Mouse (Mus musculus): ENCODE results near the gene Tubg2. TPM values are rescaled to one million over a fixed set of nuclear protein-coding genes. Genes with fewer than 3 reads are reported as not detected.
A peak's percentile ranks its signal among the peaks of the same experiment; 100 is the strongest.

Gene Tubg2
- polyA plus RNA-seq, 1 experiment from 2014 or later = 7.6 TPM

DNA sequence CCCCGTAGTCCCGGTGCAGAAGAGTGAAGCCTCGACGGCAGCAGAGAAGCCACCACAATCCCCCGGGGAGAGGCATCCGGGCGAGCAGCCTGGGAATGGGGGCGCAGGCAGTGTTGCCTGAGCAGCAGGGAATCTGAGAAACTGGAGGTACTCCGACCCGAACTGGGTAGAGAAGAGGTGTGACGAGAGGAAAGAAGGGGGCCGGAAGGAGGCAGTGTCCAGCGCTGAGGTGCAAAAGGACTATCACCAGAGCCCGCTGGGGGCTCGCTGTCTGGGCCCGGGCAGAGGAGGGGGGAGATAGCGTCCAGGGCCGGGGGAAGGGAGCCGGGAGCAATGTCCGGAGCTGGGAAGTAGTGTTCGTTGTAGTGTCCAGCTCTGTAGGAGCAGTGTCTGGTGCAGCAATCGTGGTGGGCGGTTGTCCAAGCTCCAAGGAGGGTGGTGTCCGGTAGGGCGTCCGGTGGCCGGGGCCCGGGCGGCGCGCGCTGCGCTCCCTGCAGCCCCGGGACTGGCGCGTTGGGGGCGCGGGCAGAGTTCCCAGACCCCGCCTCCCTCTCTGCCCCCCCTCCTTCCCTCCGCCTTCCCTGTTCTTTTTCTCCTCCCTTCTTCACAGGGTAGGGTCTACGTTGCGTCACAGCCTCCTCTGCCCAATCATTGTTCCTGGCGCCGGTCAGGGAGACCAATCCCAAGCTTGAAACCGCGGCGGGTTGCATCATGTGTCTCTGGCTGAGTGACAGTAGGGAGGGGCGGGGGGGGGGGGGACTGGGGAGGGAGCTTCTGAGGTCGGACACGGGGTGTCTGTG is 15.3 kb downstream of the Tubg2 start, which contains the start of gene Plekhh3:
Plekhh3 (minus strand) TSS at position 541 of the 800 bp plus-strand sequence.
- Histone ChIP-seq H3K36me3 (replicated peaks) (peaks cover 17% of the 10 kb centered on the region), H3K9ac (peak within 1 kb of the TSS; percentile 74), H3K9me3 (no peaks in the 10 kb centered on the region), H3K27ac (peak within 1 kb of the TSS; percentile 78), H3K27me3 (peaks cover 79% of the 10 kb centered on the region), H3K4me2 (peak within 1 kb of the TSS; percentile 89), H3K4me3 (replicated peaks) (peak within 1 kb of the TSS; percentile 67), H3K4me1 (peaks cover 68% of the 10 kb centered on the region)
- ATAC-seq (ENCODE audit: low FRiP score) = peak; percentile 96
- under 1% methylated on average over 49 of the region's 50 CpGs for WGBS

DNA sequence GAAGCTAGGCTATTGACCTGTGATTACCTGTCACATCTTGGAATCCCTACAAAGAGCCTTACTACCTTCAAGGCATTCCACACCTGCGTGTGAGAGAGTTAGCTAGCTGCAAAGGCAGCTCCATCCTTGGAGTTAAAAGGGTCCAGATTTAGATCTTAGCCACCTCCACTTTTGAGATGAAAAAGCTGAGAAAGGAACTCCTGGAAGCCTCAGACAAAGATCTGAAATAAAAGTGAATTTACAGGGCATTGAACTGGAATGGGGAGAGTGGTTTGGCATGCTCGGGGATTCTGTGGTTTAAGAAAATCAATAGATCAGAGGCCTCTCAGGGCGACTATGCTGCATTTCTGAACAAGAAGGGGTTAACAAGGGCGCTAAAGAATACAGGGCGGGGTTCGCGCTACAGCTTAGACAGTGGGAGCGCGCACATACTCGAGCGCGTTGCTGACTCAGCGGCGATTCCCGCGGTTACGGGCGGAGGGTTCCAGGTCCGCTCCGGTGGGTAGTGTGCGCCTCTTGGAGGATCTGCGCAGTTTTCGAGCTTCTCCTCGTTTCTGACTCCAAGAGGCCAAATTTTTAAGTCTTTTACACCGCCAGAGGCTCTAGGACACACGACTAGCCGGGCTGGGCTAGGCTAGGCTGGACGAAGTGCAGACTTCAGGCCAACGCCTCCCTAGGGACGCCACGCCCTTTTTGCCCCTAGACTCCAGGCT is 16.2 kb downstream of the Tubg2 start:
- H3K9me3 ChIP-seq = no peaks in the 10 kb centered on the region
- H3K27me3 ChIP-seq = peaks cover 79% of the 10 kb centered on the region
- ATAC-seq (ENCODE audit: low FRiP score) = peak; percentile 54
- WGBS = under 1% methylated on average over 31 of the region's 31 CpGs
- H3K9ac ChIP-seq = peak overlapping the region; percentile 56
- peak overlapping the region; percentile 89 for H3K4me2 ChIP-seq
- H3K27ac ChIP-seq = peak overlapping the region; percentile 78
- peaks cover 11% of the 10 kb centered on the region for H3K36me3 ChIP-seq (replicated peaks)
- H3K4me1 ChIP-seq = peaks cover 76% of the 10 kb centered on the region
- H3K4me3 ChIP-seq (replicated peaks) = peak overlapping the region; percentile 45

DNA sequence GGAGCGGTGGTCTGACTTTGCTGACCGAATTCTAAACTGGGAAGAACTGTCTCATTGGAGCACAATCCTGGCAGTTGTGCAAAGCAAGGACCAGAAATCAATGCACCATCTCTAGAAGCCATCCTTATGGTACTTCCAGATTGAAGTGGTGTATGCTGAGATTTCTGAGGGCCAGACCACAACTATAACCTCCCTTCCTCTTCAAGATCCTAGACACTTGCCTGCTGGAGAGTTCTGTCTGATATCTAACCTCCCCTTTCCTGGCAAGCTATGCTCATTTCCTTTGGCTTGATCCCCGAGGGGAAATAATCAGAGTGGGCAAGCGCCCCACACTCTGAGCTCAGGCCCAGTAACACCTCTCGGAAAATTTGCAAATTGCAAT is 16.7 kb downstream of the Tubg2 start:
- H3K36me3 ChIP-seq (replicated peaks) = peaks cover 6% of the 10 kb centered on the region
- WGBS = 12% methylated on average over 5 of the region's 5 CpGs

DNA sequence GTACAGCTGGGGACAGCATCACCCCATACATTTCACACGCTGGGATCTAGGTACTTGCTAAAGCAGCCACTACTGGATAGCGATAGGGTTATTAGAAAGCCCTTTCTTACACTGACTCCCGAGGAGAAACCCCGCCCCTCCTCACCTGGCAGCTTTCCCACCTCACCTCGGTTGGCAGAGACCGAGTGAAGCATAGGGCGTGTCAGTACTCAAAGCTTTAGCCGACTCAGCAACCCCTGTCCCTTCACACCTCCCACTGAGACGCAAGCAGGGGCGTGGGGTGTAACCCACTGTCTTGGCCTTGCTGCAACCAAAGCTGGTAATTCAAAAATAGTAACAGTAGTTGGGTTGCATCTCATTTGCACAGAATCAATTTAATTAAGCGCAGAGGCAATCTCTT is 17.4 kb downstream of the Tubg2 start:
- H3K4me2 ChIP-seq = peak overlapping the region; percentile 60
- no peak for ATAC-seq (ENCODE audit: low FRiP score)
- no peaks in the 10 kb centered on the region for H3K36me3 ChIP-seq (replicated peaks)
- WGBS = 8% methylated on average over 11 of the region's 11 CpGs
- H3K27ac ChIP-seq = no peak overlapping the region
- H3K9ac ChIP-seq = 0 out of 2 replicates have a peak overlapping the region, but pooled peaks have one; percentile 58
- H3K4me1 ChIP-seq = peaks cover 83% of the 10 kb centered on the region
- no peaks in the 10 kb centered on the region for H3K9me3 ChIP-seq
- peaks cover 79% of the 10 kb centered on the region for H3K27me3 ChIP-seq
- H3K4me3 ChIP-seq (replicated peaks) = peak overlapping the region; percentile 28; the same call in 1 of the 2 replicates

More for the DNA sequence above, 16.7 kb downstream of the Tubg2 start:
- H3K4me2 ChIP-seq = peak overlapping the region; percentile 89
- no peaks in the 10 kb centered on the region for H3K9me3 ChIP-seq
- H3K27ac ChIP-seq = peak overlapping the region; percentile 78
- peaks cover 82% of the 10 kb centered on the region for H3K4me1 ChIP-seq
- H3K9ac ChIP-seq = peak overlapping the region; percentile 56
- H3K27me3 ChIP-seq = peaks cover 79% of the 10 kb centered on the region
- peak overlapping the region; percentile 45 for H3K4me3 ChIP-seq (replicated peaks)
- no peak for ATAC-seq (ENCODE audit: low FRiP score)

DNA sequence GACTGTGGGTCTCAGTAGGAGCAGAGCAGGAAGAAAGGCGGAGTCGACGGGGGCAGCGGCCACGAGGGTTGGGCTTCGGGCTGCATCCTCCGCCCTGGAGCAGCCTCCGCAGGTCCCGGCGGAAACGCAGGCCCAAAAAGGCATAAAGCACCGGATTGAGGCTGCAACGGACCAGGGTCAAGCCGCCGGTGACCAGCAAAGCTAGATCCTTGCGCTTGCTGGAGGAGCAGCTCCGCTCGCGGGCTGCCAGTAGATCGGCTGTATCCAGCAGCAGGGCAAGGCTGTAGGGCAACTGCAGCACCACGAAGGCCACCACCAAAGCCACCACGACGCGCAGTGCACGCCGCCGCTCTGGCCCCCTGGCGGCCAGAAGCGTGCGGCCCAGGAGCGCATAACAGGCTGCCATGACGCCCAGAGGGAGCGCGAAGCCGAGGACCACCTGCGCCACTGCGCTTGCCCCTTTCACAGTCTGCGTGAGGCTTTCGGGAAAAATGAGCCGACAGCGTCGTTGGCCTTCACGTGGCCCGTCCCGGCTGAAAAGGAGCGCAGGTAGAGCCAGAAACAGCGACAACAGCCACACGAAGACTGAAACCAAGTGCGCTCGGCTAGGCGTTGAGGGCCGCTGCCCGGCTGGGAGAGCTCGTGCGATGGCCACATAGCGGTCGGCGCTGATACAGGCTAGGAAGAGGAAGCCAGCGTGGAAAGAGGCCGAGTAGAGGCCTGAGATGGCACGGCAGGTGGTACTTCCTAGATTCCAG is 18.1 kb downstream of the Tubg2 start:
- Histone ChIP-seq H3K9me3 (no peaks in the 10 kb centered on the region), H3K36me3 (replicated peaks) (no peaks in the 10 kb centered on the region), H3K9ac (peak overlapping the region; percentile 58), H3K4me3 (replicated peaks) (peak overlapping the region; percentile 28), H3K27me3 (peaks cover 79% of the 10 kb centered on the region), H3K4me2 (peak overlapping the region; percentile 60), H3K4me1 (peaks cover 78% of the 10 kb centered on the region), H3K27ac (no peak overlapping the region)
- WGBS = under 1% methylated on average over 61 of the region's 61 CpGs
- peak; percentile 58 for ATAC-seq (ENCODE audit: low FRiP score)

DNA sequence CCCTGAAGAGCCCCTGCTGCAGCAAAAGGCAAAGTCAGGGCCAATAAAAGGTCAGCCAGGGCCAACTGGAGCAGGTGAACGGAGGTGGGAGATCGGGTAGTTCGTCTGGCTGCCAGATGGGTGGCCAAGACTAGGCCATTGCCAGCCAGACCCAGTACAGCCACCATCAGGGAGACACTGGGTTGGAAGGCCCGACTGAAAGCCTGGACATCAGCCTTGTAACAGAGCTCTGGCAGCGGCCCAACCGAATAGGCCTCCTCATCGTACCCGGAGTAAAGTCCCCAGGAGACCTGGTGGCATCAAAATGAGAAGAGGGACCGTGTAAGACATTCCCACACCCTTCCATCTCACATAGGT is 18.7 kb downstream of the Tubg2 start:
- Histone ChIP-seq H3K27ac (no peak overlapping the region), H3K4me2 (peak overlapping the region; percentile 60), H3K4me3 (replicated peaks) (peak overlapping the region; percentile 28), H3K9me3 (no peaks in the 10 kb centered on the region), H3K36me3 (replicated peaks) (no peaks in the 10 kb centered on the region), H3K27me3 (peaks cover 79% of the 10 kb centered on the region), H3K9ac (0 out of 2 replicates have a peak overlapping the region, but pooled peaks have one; percentile 58), H3K4me1 (peaks cover 73% of the 10 kb centered on the region)
- WGBS = 31% methylated on average over 9 of the region's 9 CpGs
- no peak for ATAC-seq (ENCODE audit: low FRiP score)

DNA sequence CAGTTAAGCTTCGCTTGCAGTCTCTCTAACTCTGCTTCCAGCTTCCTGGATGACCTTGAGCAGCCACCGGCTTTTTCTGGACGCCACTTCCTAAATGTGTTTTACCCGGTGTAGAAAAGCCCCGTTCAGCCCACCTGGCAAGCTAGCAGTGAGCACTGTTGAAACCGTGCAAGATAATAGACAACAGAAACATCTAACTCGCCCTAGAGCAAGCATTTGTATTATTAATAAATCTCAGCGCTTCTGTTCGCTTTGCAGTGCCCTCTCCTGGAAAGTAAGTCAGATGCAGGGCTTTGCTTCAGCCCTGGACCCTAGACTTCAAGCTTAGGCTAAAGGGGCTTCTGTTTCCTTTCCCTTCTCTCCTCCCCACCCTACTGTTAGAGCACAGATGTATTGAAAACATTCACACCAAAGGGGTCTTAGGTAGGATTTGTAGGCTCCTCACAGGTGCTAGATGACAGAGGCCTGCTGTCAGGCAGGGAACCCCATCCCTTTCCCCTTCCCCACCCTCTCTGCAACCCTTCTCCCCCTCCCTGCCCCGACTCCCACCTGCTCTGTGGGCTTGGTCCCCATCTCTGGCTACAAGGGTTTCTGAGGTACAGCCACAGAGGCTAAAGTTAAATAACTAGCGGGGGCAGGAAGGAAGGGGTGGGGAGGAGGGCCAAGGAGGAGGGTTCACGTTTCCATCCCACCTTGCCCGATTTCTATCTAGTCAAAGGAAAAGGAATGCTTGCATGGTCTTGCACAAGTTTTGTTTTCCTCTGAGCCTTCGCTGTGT is 19.3 kb downstream of the Tubg2 start, which contains the start of gene Ccr10:
Ccr10 (minus strand) TSS at position 593 of the 778 bp plus-strand sequence.
- whole genome bisulfite sequencing = 21% methylated on average over 14 of the region's 14 CpGs
- no peak within 1 kb of the TSS for H3K27ac ChIP-seq
- ATAC-seq (ENCODE audit: low FRiP score) = no peak

DNA sequence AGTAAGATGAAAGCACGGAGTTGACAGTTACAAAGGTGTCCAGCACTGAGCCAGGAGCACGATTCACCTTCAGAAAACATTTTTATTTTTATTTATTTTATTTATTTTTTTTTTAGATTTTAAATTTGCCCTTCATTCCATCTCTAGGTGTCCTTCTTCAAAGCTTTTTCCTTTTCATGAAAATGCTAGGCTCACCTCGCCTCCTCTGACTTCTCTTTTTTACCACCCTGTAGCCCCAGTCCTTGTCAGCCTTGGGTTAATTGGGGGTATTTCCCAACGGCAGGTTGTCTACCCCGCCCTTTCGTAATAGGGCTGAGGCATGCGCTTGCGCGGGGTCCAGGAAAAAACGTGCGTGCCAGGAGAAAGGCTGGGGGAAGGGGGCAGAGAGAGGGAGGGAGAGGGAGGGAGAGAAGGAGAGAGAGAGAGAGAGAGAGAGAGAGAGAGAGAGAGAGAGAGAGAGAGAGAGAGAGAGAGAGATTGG is 20.0 kb downstream of the Tubg2 start:
- no peak for ATAC-seq (ENCODE audit: low FRiP score)
- Histone ChIP-seq H3K36me3 (replicated peaks) (no peaks in the 10 kb centered on the region), H3K4me2 (peak overlapping the region; percentile 58), H3K4me1 (peaks cover 60% of the 10 kb centered on the region), H3K9me3 (no peaks in the 10 kb centered on the region), H3K27ac (no peak overlapping the region), H3K4me3 (replicated peaks) (peak overlapping the region; percentile 36), H3K27me3 (peaks cover 77% of the 10 kb centered on the region), H3K9ac (peak overlapping the region; percentile 44)
- WGBS = 10% methylated on average over 11 of the region's 11 CpGs

More for the DNA sequence above, 19.3 kb downstream of the Tubg2 start, which contains the start of gene Ccr10:
- peaks cover 77% of the 10 kb centered on the region for H3K27me3 ChIP-seq
- H3K9ac ChIP-seq = peak within 1 kb of the TSS; percentile 44
- no peaks in the 10 kb centered on the region for H3K9me3 ChIP-seq
- H3K4me1 ChIP-seq = peaks cover 66% of the 10 kb centered on the region
- H3K36me3 ChIP-seq (replicated peaks) = no peaks in the 10 kb centered on the region
- H3K4me2 ChIP-seq = peak within 1 kb of the TSS; percentile 60
- peak within 1 kb of the TSS; percentile 36 for H3K4me3 ChIP-seq (replicated peaks)

DNA sequence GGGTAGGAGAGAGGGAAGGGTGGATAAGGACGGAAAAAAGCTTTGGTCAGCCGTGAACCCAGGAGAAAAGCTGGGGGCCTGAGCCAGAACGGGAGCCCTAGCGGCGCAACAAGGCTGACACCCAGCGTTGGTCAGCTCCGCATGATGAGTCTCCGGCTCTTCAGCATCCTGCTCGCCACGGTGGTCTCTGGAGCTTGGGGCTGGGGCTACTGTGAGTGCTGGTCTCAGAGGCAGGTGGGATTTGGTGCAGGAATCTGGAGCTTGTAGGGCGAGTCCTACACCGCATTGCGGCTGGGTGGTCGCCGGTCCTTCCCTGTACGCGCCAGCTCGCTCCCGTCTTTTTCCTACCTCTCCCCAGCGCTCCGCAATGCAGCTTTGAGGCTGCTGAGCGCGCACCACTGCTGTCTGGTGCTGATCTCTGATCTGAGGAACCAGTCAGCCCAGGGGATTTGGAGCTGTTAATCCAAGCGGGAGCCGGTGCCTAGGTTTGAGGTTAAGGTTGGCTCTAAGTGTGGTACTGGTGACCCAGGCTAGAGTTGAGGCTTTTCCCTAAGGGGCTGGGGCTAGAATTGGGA is 20.5 kb downstream of the Tubg2 start:
- no peak for ATAC-seq (ENCODE audit: low FRiP score)
- Histone ChIP-seq H3K9ac (peak overlapping the region; percentile 44), H3K27ac (no peak overlapping the region), H3K4me3 (replicated peaks) (peak overlapping the region; percentile 36), H3K9me3 (no peaks in the 10 kb centered on the region), H3K4me1 (peaks cover 57% of the 10 kb centered on the region), H3K27me3 (peaks cover 77% of the 10 kb centered on the region), H3K4me2 (peak overlapping the region; percentile 58), H3K36me3 (replicated peaks) (no peaks in the 10 kb centered on the region)
- under 1% methylated on average over 25 of the region's 25 CpGs for WGBS

DNA sequence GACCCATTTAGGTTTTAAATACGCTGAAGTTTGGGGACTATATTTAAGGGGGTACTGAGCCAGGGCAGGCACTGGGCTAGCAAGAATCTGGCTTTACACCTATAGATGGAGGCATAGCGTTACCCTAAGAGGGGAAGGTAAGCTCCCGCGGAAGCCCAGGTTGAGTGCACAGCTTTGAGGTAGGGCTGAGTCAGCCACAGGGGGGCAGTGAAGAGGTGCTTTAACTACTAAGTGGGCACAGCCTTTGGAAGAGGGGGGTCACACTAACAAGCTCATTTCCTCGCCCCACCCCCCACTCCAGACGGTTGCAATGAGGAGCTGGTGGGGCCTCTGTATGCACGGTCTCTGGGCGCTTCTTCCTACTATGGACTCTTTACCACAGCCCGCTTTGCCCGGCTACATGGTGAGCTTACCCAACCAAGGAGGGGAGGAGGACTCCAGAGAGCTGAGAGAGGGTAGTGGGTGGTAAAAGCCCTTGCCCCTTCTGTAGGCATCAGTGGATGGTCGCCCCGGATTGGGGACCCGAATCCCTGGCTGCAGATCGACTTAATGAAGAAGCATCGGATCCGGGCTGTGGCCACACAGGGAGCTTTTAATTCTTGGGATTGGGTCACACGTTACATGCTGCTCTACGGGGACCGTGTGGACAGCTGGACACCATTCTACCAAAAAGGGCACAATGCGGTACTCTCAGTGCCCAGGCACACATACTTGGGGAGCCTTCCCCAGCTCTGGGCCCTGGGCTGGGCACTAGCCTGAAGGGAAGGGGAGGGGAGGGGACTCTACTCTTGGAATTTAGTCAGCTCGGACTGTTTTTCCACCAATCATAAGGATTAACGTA is 21.4 kb downstream of the Tubg2 start:
- Histone ChIP-seq H3K36me3 (replicated peaks) (no peaks in the 10 kb centered on the region), H3K27ac (no peak overlapping the region), H3K4me3 (replicated peaks) (peak overlapping the region; percentile 36; the same call in 1 of the 2 replicates), H3K27me3 (peaks cover 85% of the 10 kb centered on the region), H3K9ac (0 out of 2 replicates have a peak overlapping the region, but pooled peaks have one; percentile 44), H3K9me3 (no peaks in the 10 kb centered on the region), H3K4me2 (peak overlapping the region; percentile 58), H3K4me1 (peaks cover 50% of the 10 kb centered on the region)
- no peak for ATAC-seq (ENCODE audit: low FRiP score)
- 23% methylated on average over 22 of the region's 22 CpGs for WGBS

All from forebrain, embryonic 12.5 days (tissue).